Mouse (Mus musculus) lung, embryonic 16.5 days (tissue): ENCODE results near the gene Prmt9. TPM values are rescaled to one million over a fixed set of nuclear protein-coding genes. Genes with fewer than 3 reads are reported as not detected.

Experiments used
- ATAC-seq: fragments of 200-750 bp; cut with Nextera tagmentation; 2 replicates; pipeline ENCODE4 v1.8.0; 2017; ENCODE audit warnings: low read depth, mild to moderate bottlenecking, moderate library complexity
- H3K27ac ChIP-seq: fragments of 300-500 bp; sonication (generic); 2 replicates; pipeline ENCODE4 v1.5.1; 2014; ENCODE audit warnings: mild to moderate bottlenecking, control low read depth, low read length
- H3K27me3 ChIP-seq: fragments of 300-500 bp; sonication (generic); 2 replicates; pipeline ENCODE4 v1.6.1; 2014; ENCODE audit warnings: low read depth, low read length, mixed read lengths; ENCODE audit not compliant: control insufficient read depth, insufficient read depth
- H3K36me3 ChIP-seq: fragments of 300-500 bp; sonication (generic); 2 replicates; pipeline ENCODE4 v1.6.1; 2014; ENCODE audit warnings: low read length; ENCODE audit not compliant: control insufficient read depth, insufficient read depth
- H3K4me1 ChIP-seq: fragments of 300-500 bp; sonication (generic); replicated peaks from 2 replicates; pipeline ENCODE4 v1.6.1; 2014; ENCODE audit warnings: low read length, mixed read lengths; ENCODE audit not compliant: control insufficient read depth, insufficient read depth
- H3K4me2 ChIP-seq: fragments of 300-500 bp; sonication (generic); 2 replicates; pipeline ENCODE4 v1.6.1; 2014; ENCODE audit warnings: low read depth, low read length, control low read depth
- H3K4me3 ChIP-seq: fragments of 300-500 bp; sonication (generic); 2 replicates; pipeline ENCODE4 v1.5.1; 2014; ENCODE audit warnings: mild to moderate bottlenecking, low read length, control low read depth
- H3K9ac ChIP-seq: fragments of 300-500 bp; sonication (generic); 2 replicates; pipeline ENCODE4 v1.6.1; 2014; ENCODE audit warnings: low read length, control low read depth
- H3K9me3 ChIP-seq: fragments of 300-500 bp; sonication (generic); 2 replicates; pipeline ENCODE4 v1.6.1; 2016; ENCODE audit warnings: low read length; ENCODE audit not compliant: control insufficient read depth
- WGBS: fragments of 180-500 bp; shearing (Covaris S2); extraction: QIAGEN DNeasy Blood & Tissue Kit; methylation state at CpG from one replicate; pipeline ENCODE4 v1.1.7; 2014; 5-methylcytosine and 5-hydroxymethylcytosine counted together
- polyA plus RNA-seq: library from polyadenylated mRNA; unstranded; fragments of >200 nt; fragmentation: Nextera tagmentation; extraction: Ambion mirVana; gene quantifications from 2 replicates; pipeline ENCODE4 v1.2.1, GENCODE M21; 2015

Gene Prmt9
- polyA plus RNA-seq, 1 experiment from 2014 or later: 17.1 TPM

DNA sequence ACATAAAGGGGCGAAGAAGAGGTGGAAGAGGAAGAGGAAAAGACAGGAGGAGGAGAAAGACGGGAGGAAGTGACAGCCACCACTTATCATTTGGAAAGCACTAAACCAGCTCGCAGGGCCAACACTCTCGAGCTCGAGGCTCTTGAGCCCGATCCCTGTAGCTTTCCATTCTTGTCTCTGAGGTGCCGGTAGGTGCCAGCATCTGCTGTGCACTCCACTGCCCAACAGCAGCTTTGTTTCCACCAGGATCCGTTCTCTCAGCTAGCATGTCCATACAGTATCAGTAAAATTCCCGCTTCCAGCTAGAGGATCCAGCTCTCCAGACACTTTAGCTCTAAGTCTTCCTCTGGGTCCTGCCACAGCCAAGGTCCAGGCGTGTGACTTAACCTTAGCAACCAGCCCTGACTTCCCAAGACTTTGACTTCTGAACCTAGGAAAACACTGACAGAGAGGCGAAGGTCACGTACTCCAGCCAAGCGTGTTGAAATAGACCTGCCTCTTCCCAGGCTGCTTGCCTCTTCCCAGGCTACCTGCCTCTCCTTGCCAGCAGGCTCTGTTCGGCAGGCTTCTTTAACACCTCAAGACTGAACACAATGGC lies 25.1 kb upstream of the Prmt9 start:
- Histone ChIP-seq H3K4me1 (peaks cover 7% of the 10 kb centered on the region), H3K4me2 (0 out of 2 replicates have a peak overlapping the region, but pooled peaks have one; percentile 9), H3K9me3 (no peaks in the 10 kb centered on the region), H3K27ac (no peak overlapping the region), H3K4me3 (no peak overlapping the region), H3K27me3 (no peaks in the 10 kb centered on the region), H3K36me3 (no peaks in the 10 kb centered on the region), H3K9ac (no peak overlapping the region)
- 39% methylated on average over 14 of the region's 14 CpGs for WGBS
- peak; percentile 26; the same call in 1 of the 2 replicates for ATAC-seq

DNA sequence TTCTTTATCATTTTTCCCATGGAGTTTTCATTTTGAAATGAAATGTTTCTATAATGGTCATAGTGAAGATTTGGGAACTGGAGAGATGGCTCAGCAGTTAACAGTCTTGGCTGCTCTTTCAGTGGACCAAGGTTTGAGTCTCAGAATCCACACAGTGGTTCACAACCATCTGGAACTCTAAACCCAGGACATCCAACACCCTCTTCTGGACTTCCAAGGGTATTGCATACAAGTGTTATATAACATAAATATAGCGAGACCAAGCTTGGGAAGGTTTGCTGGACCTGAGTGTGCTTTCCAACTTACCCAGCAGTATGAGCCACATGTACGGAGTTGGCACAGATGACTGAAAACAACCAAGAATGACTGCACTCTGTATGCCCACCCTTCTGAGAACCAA lies 24.3 kb upstream of the Prmt9 start:
- no peak overlapping the region for H3K4me3 ChIP-seq
- H3K4me2 ChIP-seq: no peak overlapping the region
- H3K4me1 ChIP-seq: peaks cover 7% of the 10 kb centered on the region
- no peak overlapping the region for H3K9ac ChIP-seq
- H3K27me3 ChIP-seq: no peaks in the 10 kb centered on the region
- H3K27ac ChIP-seq: no peak overlapping the region
- H3K9me3 ChIP-seq: no peaks in the 10 kb centered on the region
- no peak for ATAC-seq
- 90% methylated on average over 2 of the region's 2 CpGs for WGBS
- no peaks in the 10 kb centered on the region for H3K36me3 ChIP-seq

DNA sequence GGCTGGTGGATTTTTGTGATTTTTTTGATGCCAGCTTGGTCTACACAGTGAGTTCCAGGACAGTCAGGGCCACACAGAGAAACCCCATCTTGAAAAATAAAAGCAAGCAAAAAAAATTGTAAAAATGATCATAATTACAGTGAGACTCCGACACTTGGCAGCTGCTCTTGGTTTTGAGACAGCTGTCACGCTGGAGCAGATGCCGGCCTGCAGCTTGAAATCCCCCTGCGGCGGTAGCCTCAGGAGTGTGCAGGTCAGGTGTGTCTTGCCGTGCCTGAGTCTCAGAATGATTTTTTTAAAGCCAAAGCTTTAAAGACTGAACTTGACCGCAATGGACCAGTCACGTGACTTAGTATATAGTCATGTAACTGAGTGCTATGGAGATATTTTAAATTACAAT lies 23.1 kb upstream of the Prmt9 start:
- Histone ChIP-seq H3K4me3 (no peak overlapping the region), H3K27ac (no peak overlapping the region), H3K9me3 (no peaks in the 10 kb centered on the region), H3K36me3 (no peaks in the 10 kb centered on the region), H3K4me1 (peaks cover 7% of the 10 kb centered on the region), H3K27me3 (no peaks in the 10 kb centered on the region), H3K4me2 (no peak overlapping the region), H3K9ac (no peak overlapping the region)
- no peak for ATAC-seq
- WGBS: 67% methylated on average over 8 of the region's 8 CpGs

DNA sequence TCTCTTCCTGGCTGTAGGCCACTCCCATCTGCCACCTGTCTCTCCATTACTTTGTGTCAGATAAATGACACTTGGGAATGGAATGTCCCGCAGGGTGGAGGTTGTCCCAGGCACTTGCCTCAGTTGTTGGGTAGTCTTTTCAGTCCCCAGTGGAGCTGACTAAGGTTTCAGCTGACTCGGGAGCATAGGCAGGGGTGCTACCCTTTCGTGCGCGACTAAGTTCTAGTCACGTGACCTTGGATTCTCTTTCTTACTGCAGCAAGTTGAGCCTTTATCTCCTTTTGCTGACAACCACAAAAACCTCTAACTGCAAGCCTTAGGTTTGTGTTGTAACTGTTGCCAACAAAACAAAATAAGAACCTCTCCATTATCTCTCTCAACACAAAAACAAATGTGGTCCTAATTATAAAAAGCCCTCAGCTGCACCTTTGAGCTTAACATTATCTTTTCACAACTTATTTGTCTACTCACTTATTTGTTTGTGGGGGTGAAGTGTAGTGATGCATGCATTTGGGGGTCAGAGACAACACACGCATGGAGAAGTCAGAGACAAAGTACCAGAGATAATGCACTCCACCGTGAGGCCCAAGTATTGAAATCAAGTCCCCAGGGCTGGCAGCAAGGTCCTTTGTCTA lies 14.7 kb upstream of the Prmt9 start:
- Histone ChIP-seq H3K27me3 (no peaks in the 10 kb centered on the region), H3K4me3 (no peak overlapping the region), H3K9ac (no peak overlapping the region), H3K4me2 (no peak overlapping the region), H3K36me3 (no peaks in the 10 kb centered on the region), H3K4me1 (no peaks in the 10 kb centered on the region), H3K9me3 (no peaks in the 10 kb centered on the region), H3K27ac (no peak overlapping the region)
- no peak for ATAC-seq
- WGBS: 67% methylated on average over 8 of the region's 8 CpGs

DNA sequence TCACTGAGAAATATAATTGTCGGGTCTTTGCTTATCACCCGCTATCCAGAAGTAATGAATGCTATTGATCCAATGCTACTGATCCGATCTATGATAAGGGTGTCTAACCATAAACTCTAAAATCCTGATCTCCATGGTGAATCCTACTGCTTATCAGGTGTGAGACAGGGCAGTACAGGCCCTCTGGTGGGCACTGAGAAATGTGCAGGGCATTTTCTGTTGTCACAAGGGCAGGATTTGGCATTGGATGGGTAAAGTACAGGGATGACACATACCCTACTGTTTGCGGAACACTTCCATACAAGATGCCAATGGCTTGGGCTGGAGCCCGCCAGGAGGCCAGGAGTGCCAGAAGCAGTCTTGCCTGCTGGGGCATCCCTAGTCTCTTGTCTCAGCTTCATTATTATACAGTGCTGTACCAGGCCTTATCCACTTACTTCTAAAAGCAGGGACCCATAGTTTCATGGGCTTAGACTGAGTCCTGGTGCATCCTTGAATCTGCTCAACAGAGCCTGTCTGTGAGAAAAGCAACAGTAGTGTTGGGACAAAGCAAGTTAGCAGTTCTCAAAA lies 14.1 kb upstream of the Prmt9 start:
- no peaks in the 10 kb centered on the region for H3K9me3 ChIP-seq
- no peaks in the 10 kb centered on the region for H3K4me1 ChIP-seq
- H3K27me3 ChIP-seq: no peaks in the 10 kb centered on the region
- no peak overlapping the region for H3K4me3 ChIP-seq
- 82% methylated on average over 5 of the region's 5 CpGs for WGBS
- 0 out of 2 replicates have a peak, but pooled peaks have one; percentile 47 for ATAC-seq
- H3K4me2 ChIP-seq: no peak overlapping the region
- H3K9ac ChIP-seq: no peak overlapping the region
- H3K36me3 ChIP-seq: no peaks in the 10 kb centered on the region
- no peak overlapping the region for H3K27ac ChIP-seq

DNA sequence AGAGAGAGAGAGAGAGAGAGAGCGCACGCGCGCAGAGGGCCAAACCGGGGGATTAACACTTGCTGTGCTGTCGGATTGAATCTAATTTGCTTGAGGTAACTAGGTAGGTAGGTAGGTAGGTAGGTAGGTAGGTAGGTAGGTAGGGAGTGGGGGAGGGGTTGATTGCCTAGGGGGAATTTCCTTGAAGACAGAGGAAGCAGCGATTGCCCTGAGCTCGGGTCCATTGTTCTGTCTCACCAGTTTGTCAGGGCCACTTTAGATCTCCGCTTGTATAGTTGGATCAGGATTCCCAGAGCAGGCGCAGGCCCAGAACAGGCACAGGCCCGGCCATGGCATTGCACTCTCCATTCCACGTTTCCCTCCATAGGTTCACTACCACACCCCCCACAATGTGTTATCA lies 12.4 kb upstream of the Prmt9 start:
- 68% methylated on average over 12 of the region's 12 CpGs for WGBS
- H3K9ac ChIP-seq: no peak overlapping the region
- no peaks in the 10 kb centered on the region for H3K9me3 ChIP-seq
- H3K4me3 ChIP-seq: no peak overlapping the region
- no peaks in the 10 kb centered on the region for H3K36me3 ChIP-seq
- ATAC-seq: no peak
- H3K4me1 ChIP-seq: no peaks in the 10 kb centered on the region
- no peak overlapping the region for H3K27ac ChIP-seq
- no peaks in the 10 kb centered on the region for H3K27me3 ChIP-seq
- H3K4me2 ChIP-seq: no peak overlapping the region

DNA sequence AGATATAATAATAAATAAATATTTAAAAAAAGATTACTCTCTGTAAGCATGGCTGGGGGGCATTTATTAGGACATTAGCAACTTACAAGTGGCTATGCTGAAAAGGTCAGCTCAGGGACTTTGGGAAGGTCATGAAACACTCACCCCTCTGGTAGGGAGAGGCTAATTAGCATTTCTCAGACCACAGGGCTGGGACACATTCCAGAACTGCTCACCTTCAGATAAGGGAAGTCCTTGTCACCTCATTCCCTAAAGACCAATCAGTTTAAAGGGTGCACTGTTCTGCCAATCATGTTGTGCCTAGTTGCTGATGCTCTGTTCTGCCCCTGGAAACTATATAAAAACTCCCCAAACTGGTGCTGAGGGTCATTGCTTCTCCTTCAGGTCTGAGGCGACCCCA lies 10.9 kb upstream of the Prmt9 start:
- Histone ChIP-seq H3K27ac (no peak overlapping the region), H3K4me1 (no peaks in the 10 kb centered on the region), H3K27me3 (no peaks in the 10 kb centered on the region), H3K4me3 (no peak overlapping the region), H3K9ac (no peak overlapping the region), H3K36me3 (no peaks in the 10 kb centered on the region), H3K4me2 (no peak overlapping the region), H3K9me3 (no peaks in the 10 kb centered on the region)
- no peak for ATAC-seq
- WGBS: 82% methylated on average over 1 of the region's 1 CpGs

DNA sequence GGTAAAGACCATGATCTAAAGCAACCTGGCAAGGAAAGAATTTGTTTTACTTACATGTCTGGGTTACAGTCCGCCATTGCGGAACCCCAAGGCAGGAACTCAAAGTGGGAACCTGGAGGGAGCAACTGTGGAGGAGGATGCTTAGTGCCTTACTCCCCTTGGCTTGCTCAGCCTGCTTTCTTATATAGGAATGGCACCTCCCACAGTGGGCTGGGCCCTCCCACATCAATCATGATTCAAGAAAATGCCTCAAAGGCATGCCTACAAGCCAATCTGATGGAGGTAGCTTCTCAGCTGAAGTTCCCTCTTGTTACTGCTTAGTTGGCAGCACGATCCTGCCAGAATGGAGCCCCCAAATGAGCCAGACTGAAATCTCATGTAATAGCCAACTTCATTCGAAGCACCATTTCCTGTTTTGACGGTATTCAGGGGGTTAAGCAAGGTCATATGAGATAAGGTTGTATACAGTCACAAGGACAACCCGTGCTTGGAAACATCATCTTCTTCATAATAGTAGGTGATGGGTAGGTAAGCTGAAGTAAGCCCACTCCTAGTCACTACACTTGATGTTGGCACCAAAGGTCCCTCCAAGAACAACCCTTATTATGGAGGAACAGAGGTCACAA lies 5.9 kb upstream of the Prmt9 start:
- H3K9me3 ChIP-seq: no peaks in the 10 kb centered on the region
- H3K4me2 ChIP-seq: no peak overlapping the region
- H3K27me3 ChIP-seq: no peaks in the 10 kb centered on the region
- ATAC-seq: no peak
- H3K27ac ChIP-seq: no peak overlapping the region
- H3K4me3 ChIP-seq: no peak overlapping the region
- no peak overlapping the region for H3K9ac ChIP-seq
- 68% methylated on average over 6 of the region's 6 CpGs for WGBS
- H3K36me3 ChIP-seq: no peaks in the 10 kb centered on the region
- H3K4me1 ChIP-seq: no peaks in the 10 kb centered on the region

DNA sequence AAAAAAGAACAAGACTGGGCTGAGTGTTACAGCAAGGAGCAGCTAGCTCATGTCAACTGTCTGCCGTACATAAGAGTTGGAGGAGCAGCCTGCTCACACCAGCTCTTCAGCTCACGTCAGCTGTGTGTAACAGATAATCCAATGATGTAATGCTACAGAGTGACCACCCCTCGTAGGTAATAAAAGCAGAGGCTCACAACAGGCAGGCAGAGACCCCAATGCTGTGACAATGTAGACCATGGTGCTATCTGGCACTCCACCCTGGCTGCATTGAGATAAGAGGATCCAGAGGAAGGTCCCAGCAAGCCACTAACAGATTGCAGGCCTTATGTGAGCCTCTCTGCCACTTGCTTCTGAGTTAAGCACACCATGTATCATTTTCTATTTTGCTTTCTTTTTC lies 4.8 kb upstream of the Prmt9 start:
- ATAC-seq: no peak
- WGBS: 58% methylated on average over 3 of the region's 3 CpGs
- H3K27ac ChIP-seq: no peak overlapping the region
- H3K4me2 ChIP-seq: no peak overlapping the region
- no peak overlapping the region for H3K4me3 ChIP-seq
- no peak overlapping the region for H3K9ac ChIP-seq
- H3K36me3 ChIP-seq: no peaks in the 10 kb centered on the region
- H3K27me3 ChIP-seq: no peaks in the 10 kb centered on the region
- H3K9me3 ChIP-seq: no peaks in the 10 kb centered on the region
- H3K4me1 ChIP-seq: no peaks in the 10 kb centered on the region; the same call in 1 of the 2 replicates
